Mouse (Mus musculus): ENCODE measurements around the gene Kcnq4. TPM values are rescaled to one million over a fixed set of nuclear protein-coding genes. Genes with fewer than 3 reads are reported as not detected.

The Kcnq4 gene
- polyA plus RNA-seq, 1 experiment from 2014 or later: 5.0 TPM

DNA sequence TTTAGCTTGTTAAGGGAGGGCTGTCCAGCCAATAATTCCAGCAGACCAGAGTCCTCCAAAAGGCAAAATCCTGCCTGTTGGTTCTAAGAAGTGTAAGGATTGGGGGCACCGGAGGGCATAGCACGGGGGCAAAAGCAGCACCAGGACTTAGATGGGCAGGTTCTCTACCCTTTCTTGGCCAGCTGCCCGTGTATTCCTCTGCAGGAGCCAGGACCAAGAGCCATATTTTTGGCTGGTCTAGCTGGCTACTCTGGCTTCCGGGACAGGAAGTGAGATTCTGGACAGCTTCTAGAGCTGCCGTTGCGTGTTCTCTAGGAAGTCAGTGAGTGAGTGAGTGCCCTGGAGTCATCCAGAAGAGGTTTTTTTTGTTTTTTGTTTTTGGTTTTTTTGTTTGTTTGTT, 18.3 kb downstream of the Kcnq4 start:
- H3K4me3 ChIP-seq (ENCODE audit: low read depth, low read length): no peak overlapping the region
- no peaks in the 10 kb centered on the region for H3K36me3 ChIP-seq (ENCODE audit: control insufficient read depth, insufficient read depth, low read length)
- H3K4me2 ChIP-seq (ENCODE audit: low read length): no peak overlapping the region
- no peaks in the 10 kb centered on the region for H3K9me3 ChIP-seq (replicated peaks; ENCODE audit: control insufficient read depth, low read length)
- 0 out of 2 replicates have a peak, but pooled peaks cover 5% of the 10 kb centered on the region for H3K4me1 ChIP-seq (ENCODE audit: control insufficient read depth, insufficient read depth, low read length)
- H3K9ac ChIP-seq (ENCODE audit: low read length): no peak overlapping the region
- no peak for ATAC-seq
- 77% methylated on average over 6 of the region's 6 CpGs for WGBS
- no peak for DNase-seq (ENCODE audit: low spot score)
- H3K27me3 ChIP-seq (replicated peaks; ENCODE audit: control insufficient read depth, insufficient read depth, low read length): peaks cover 4% of the 10 kb centered on the region; the same call in 1 of the 2 replicates
- no peak overlapping the region for H3K27ac ChIP-seq (ENCODE audit: low read depth, low read length)

DNA sequence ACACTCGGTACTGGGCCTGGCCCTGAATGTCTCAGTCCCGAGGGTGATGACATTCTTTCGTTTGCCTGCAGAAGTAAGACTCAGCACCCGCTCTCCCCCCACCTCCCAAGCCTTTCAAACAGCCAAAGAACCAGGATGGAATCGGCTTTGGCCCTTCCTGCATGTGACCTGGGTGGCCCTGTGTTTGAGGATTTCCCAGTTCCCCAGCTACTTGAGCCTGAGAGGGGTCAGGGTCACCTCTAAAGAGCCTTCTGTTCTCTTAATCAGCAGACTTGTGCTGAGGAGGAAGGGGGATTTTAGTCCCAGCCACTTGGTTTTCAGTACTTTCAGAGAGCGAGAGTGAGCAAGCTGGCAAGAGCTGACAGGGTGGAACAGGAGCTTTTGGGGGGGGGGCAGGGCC, 19.0 kb downstream of the Kcnq4 start:
- Histone ChIP-seq H3K27me3 (replicated peaks; ENCODE audit: control insufficient read depth, insufficient read depth, low read length) (peaks cover 4% of the 10 kb centered on the region; the same call in 1 of the 2 replicates), H3K9ac (ENCODE audit: low read length) (no peak overlapping the region), H3K36me3 (ENCODE audit: control insufficient read depth, insufficient read depth, low read length) (no peaks in the 10 kb centered on the region), H3K4me1 (ENCODE audit: control insufficient read depth, insufficient read depth, low read length) (0 out of 2 replicates have a peak, but pooled peaks cover 5% of the 10 kb centered on the region), H3K27ac (ENCODE audit: low read depth, low read length) (no peak overlapping the region), H3K4me3 (ENCODE audit: low read depth, low read length) (no peak overlapping the region), H3K9me3 (replicated peaks; ENCODE audit: control insufficient read depth, low read length) (no peaks in the 10 kb centered on the region), H3K4me2 (ENCODE audit: low read length) (no peak overlapping the region)
- no peak for DNase-seq (ENCODE audit: low spot score)
- WGBS: 51% methylated on average over 6 of the region's 6 CpGs
- no peak for ATAC-seq

DNA sequence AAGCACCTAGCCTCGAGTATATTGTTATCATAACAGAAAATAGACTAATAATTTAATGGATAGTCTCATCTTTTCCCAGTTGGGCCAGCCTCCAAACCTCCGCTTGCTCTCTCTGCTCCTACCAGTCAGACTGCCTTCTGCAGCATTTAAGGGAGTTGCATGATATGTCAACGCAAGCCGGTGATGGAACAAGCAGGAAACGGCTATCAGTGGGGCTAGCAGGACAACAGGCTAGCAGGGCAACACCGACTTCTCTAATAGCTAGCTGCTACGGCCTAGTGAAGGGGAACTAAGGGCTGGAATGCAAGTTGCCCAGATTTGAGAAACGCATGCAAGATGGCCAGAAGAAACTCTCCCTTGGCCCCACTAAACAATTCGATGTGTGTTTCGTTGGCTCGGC, 20.6 kb downstream of the Kcnq4 start:
- Histone ChIP-seq H3K27me3 (replicated peaks; ENCODE audit: control insufficient read depth, insufficient read depth, low read length) (peaks cover 4% of the 10 kb centered on the region; the same call in 1 of the 2 replicates), H3K27ac (ENCODE audit: low read depth, low read length) (no peak overlapping the region), H3K4me2 (ENCODE audit: low read length) (no peak overlapping the region), H3K4me3 (ENCODE audit: low read depth, low read length) (no peak overlapping the region), H3K4me1 (ENCODE audit: control insufficient read depth, insufficient read depth, low read length) (0 out of 2 replicates have a peak, but pooled peaks cover 5% of the 10 kb centered on the region), H3K9me3 (replicated peaks; ENCODE audit: control insufficient read depth, low read length) (no peaks in the 10 kb centered on the region), H3K9ac (ENCODE audit: low read length) (no peak overlapping the region), H3K36me3 (ENCODE audit: control insufficient read depth, insufficient read depth, low read length) (no peaks in the 10 kb centered on the region)
- ATAC-seq (no peak), DNase-seq (ENCODE audit: low spot score) (no peak)
- WGBS: 88% methylated on average over 11 of the region's 11 CpGs

DNA sequence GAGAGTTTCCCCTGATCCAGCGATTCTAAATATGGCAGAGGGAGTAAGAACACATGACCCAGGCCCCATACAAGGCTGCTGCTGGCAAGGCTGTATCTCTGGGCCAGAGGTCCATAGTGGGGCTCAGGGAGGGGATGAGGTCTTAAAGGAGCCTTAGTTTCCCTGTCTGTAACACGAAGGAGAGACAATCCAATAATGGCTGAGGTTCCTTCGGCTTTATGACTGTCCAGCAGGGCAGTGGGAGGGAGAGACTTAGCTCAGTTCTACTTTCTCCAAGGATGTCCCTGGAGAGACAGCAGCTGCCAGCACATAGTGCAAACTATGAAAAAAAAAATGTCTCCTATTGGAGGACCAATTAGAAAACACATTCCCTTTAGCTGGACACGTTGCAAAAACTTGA, 22.2 kb downstream of the Kcnq4 start:
- Histone ChIP-seq H3K4me3 (ENCODE audit: low read depth, low read length) (no peak overlapping the region), H3K4me2 (ENCODE audit: low read length) (no peak overlapping the region), H3K9ac (ENCODE audit: low read length) (no peak overlapping the region), H3K27me3 (replicated peaks; ENCODE audit: control insufficient read depth, insufficient read depth, low read length) (no peaks in the 10 kb centered on the region), H3K27ac (ENCODE audit: low read depth, low read length) (no peak overlapping the region), H3K36me3 (ENCODE audit: control insufficient read depth, insufficient read depth, low read length) (no peaks in the 10 kb centered on the region), H3K4me1 (ENCODE audit: control insufficient read depth, insufficient read depth, low read length) (no peaks in the 10 kb centered on the region), H3K9me3 (replicated peaks; ENCODE audit: control insufficient read depth, low read length) (no peaks in the 10 kb centered on the region)
- ATAC-seq (no peak), DNase-seq (ENCODE audit: low spot score) (no peak)
- 62% methylated on average over 4 of the region's 4 CpGs for WGBS

DNA sequence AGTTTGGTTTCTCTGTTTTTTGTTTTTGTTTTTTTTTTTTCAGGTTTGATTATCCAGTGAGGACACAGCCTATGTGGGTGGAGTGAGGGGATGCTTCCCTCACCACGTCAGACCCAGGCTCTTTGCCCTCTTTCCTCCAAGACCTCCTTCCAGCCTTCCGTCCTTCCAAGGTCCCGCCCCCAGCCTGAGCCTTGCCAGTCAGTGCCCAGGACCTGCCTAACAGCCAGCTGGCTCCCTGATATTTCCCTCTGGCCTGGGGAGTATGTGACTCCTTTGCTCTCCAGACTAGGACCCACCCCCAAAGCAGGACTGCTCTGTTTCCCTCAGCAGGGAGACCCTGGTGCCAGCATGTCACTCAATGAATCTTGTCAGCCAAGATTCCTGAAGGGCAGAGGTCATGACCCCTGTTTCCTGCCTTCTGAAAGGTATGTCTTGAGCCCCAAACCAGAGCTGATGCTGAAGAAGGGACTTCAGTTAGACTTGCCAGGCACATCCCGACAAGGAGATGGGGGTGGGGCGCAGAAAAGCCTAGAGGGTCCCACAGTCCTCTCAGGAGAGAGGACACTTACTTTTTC, 22.8 kb downstream of the Kcnq4 start:
- no peak overlapping the region for H3K27ac ChIP-seq (ENCODE audit: low read depth, low read length)
- no peak for DNase-seq (ENCODE audit: low spot score)
- H3K27me3 ChIP-seq (replicated peaks; ENCODE audit: control insufficient read depth, insufficient read depth, low read length): no peaks in the 10 kb centered on the region
- 41% methylated on average over 5 of the region's 5 CpGs for WGBS
- H3K9me3 ChIP-seq (replicated peaks; ENCODE audit: control insufficient read depth, low read length): no peaks in the 10 kb centered on the region
- no peak overlapping the region for H3K4me3 ChIP-seq (ENCODE audit: low read depth, low read length)
- ATAC-seq: no peak
- H3K9ac ChIP-seq (ENCODE audit: low read length): no peak overlapping the region
- no peaks in the 10 kb centered on the region for H3K4me1 ChIP-seq (ENCODE audit: control insufficient read depth, insufficient read depth, low read length)
- H3K4me2 ChIP-seq (ENCODE audit: low read length): no peak overlapping the region
- no peaks in the 10 kb centered on the region for H3K36me3 ChIP-seq (ENCODE audit: control insufficient read depth, insufficient read depth, low read length)

DNA sequence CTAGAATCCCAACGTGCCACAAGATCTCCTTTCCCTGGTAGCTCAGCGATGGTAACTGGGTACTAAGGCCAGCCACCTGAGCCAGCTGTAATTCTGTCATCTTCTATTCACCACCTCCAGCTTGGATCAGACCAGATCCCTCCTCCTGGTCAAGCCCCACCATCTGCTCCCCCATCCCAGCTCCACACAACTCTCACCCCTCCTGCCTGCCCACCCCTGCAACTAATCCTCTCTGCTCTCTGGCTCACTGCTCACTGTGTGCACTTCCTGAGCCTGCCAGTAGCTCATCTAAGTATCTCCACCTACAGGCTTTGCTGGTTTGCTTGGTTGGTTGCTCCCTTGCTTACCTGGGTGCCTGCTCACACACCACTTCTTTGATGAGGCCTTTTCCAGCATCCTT, 26.8 kb downstream of the Kcnq4 start:
- no peak for DNase-seq (ENCODE audit: low spot score)
- WGBS: 76% methylated on average over 2 of the region's 2 CpGs
- Histone ChIP-seq H3K27me3 (replicated peaks; ENCODE audit: control insufficient read depth, insufficient read depth, low read length) (no peaks in the 10 kb centered on the region), H3K36me3 (ENCODE audit: control insufficient read depth, insufficient read depth, low read length) (no peaks in the 10 kb centered on the region), H3K4me2 (ENCODE audit: low read length) (no peak overlapping the region), H3K9me3 (replicated peaks; ENCODE audit: control insufficient read depth, low read length) (no peaks in the 10 kb centered on the region), H3K27ac (ENCODE audit: low read depth, low read length) (no peak overlapping the region), H3K4me3 (ENCODE audit: low read depth, low read length) (no peak overlapping the region), H3K4me1 (ENCODE audit: control insufficient read depth, insufficient read depth, low read length) (0 out of 2 replicates have a peak, but pooled peaks cover 1% of the 10 kb centered on the region), H3K9ac (ENCODE audit: low read length) (no peak overlapping the region)
- no peak for ATAC-seq

DNA sequence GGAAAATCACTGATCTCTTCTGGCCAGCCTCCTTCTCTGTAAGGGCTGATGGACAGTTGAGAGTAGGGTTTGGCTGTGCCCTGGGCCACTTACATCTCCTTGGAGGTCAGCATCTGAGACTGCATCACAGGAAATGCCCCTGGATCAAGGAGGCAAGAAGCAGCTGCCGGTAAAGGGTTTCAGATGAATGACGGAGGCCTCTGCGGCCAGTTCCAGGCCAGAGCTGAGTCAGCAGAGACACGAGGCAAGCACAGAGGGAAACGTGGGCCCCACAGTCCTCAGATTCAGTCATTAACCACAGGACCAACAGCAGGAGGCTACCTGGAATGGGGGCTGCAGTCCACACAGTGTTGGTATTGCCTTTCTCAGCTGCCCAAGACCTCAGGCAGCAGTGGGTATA, 29.3 kb downstream of the Kcnq4 start:
- 0 out of 2 replicates have a peak, but pooled peaks cover 4% of the 10 kb centered on the region for H3K27me3 ChIP-seq (replicated peaks; ENCODE audit: control insufficient read depth, insufficient read depth, low read length)
- no peak overlapping the region for H3K4me2 ChIP-seq (ENCODE audit: low read length)
- no peaks in the 10 kb centered on the region for H3K9me3 ChIP-seq (replicated peaks; ENCODE audit: control insufficient read depth, low read length)
- H3K9ac ChIP-seq (ENCODE audit: low read length): no peak overlapping the region
- DNase-seq (ENCODE audit: low spot score) (no peak), ATAC-seq (no peak)
- H3K4me1 ChIP-seq (ENCODE audit: control insufficient read depth, insufficient read depth, low read length): peaks cover 5% of the 10 kb centered on the region; the same call in 1 of the 2 replicates
- H3K27ac ChIP-seq (ENCODE audit: low read depth, low read length): no peak overlapping the region
- H3K36me3 ChIP-seq (ENCODE audit: control insufficient read depth, insufficient read depth, low read length): no peaks in the 10 kb centered on the region
- 61% methylated on average over 5 of the region's 5 CpGs for WGBS
- H3K4me3 ChIP-seq (ENCODE audit: low read depth, low read length): no peak overlapping the region

DNA sequence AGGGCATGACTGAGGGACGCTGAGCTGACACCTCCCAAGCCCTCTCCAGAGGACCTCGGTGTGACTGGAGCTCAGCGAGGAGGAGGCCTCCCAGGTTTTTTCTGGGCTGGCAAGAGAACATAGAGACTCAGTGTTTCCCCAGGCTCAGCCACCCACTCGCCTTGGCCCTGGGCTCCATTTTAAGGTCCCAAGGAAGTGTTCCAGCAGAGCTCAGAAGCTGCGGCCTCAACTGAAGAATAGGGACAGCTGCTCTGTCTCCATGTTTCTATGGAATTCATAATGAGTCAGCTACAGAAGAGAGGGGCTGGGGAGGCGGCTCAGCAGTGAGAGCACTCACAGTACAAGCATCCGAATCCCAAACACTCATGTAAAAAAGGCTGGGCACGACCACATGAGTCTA, 30.8 kb downstream of the Kcnq4 start:
- Histone ChIP-seq H3K27ac (ENCODE audit: low read depth, low read length) (no peak overlapping the region), H3K4me2 (ENCODE audit: low read length) (no peak overlapping the region), H3K27me3 (replicated peaks; ENCODE audit: control insufficient read depth, insufficient read depth, low read length) (0 out of 2 replicates have a peak, but pooled peaks cover 4% of the 10 kb centered on the region), H3K4me3 (ENCODE audit: low read depth, low read length) (no peak overlapping the region), H3K4me1 (ENCODE audit: control insufficient read depth, insufficient read depth, low read length) (peaks cover 5% of the 10 kb centered on the region; the same call in 1 of the 2 replicates), H3K9ac (ENCODE audit: low read length) (no peak overlapping the region), H3K36me3 (ENCODE audit: control insufficient read depth, insufficient read depth, low read length) (no peaks in the 10 kb centered on the region), H3K9me3 (replicated peaks; ENCODE audit: control insufficient read depth, low read length) (no peaks in the 10 kb centered on the region)
- 64% methylated on average over 8 of the region's 8 CpGs for WGBS
- DNase-seq (ENCODE audit: low spot score) (no peak), ATAC-seq (no peak)

DNA sequence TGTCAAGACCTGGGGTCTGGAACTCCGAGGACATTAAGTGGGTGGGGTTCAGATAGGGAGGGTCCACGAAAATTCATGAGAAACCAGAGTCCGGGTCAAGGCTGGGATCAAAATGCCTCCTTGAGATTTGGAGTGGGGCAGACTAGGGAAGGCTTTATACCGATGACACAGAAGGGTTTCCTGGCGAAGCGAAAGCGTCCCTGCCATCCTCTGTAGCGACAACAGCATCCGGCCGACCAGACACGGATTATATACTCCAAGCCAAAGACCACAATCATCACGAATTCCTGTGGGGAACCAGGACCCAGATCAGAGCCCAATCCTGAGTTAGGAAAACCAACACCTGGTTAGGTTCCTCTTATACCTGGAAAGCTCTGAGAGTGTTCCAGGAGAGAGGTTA, 31.6 kb downstream of the Kcnq4 start:
- Histone ChIP-seq H3K4me3 (ENCODE audit: low read depth, low read length) (peak overlapping the region; percentile 27), H3K4me1 (ENCODE audit: control insufficient read depth, insufficient read depth, low read length) (peaks cover 5% of the 10 kb centered on the region; the same call in 1 of the 2 replicates), H3K4me2 (ENCODE audit: low read length) (peak overlapping the region; percentile 66), H3K9ac (ENCODE audit: low read length) (peak overlapping the region; percentile 37), H3K9me3 (replicated peaks; ENCODE audit: control insufficient read depth, low read length) (no peaks in the 10 kb centered on the region), H3K27ac (ENCODE audit: low read depth, low read length) (no peak overlapping the region), H3K36me3 (ENCODE audit: control insufficient read depth, insufficient read depth, low read length) (no peaks in the 10 kb centered on the region), H3K27me3 (replicated peaks; ENCODE audit: control insufficient read depth, insufficient read depth, low read length) (0 out of 2 replicates have a peak, but pooled peaks cover 4% of the 10 kb centered on the region)
- DNase-seq (ENCODE audit: low spot score) (no peak), ATAC-seq (peak; percentile 4; the same call in 1 of the 2 replicates)
- WGBS: 25% methylated on average over 12 of the region's 12 CpGs
